Mouse (Mus musculus) adrenal gland, adult 18-20 months (tissue): Measurements from ENCODE around the gene Galnt18. TPM values are rescaled to one million over a fixed set of nuclear protein-coding genes. Genes with fewer than 3 reads are reported as not detected.

Experiments
- DNase-seq, 2 experiments: peaks; one replicate each; pipeline ENCODE4 v3.0.0; 2021 to 2022; ENCODE audit warnings: low spot score in 2 of 2
- total RNA-seq, 2 experiments: library from RNA; stranded (reverse); gene quantifications; 1 replicate in 1 of 2; 2 replicates in 1 of 2; pipeline ENCODE4 v1.2.3; 2021

The Galnt18 gene
- total RNA-seq, 2 experiments from 2014 or later = 13.2 to 16.8 TPM

DNA sequence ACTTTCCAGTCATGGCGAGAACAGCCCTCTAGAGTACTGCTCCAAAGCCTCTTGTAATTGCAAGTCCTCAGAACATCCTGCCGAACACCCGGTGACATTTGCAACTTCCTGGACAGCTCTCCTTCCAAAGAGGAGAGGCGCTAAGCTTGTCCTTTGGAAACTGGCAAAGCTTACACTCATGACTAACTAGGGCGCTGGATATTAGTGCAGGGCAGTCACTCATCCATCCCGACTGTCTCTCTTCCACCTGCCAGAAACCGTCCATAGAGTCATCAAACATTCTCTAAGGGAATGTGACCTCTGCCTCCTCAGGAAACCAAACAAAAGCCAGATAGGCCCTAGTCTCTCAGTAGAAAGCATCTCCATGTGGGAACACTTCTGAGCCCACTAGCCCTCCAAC lies 3.6 kb downstream of the Galnt18 start:
- no peak for DNase-seq

- no peak for DNase-seq
Measured at GRCm38 (mm10) chr7:111772398-111772797, 7.4 kb downstream of the Galnt18 start.

DNA sequence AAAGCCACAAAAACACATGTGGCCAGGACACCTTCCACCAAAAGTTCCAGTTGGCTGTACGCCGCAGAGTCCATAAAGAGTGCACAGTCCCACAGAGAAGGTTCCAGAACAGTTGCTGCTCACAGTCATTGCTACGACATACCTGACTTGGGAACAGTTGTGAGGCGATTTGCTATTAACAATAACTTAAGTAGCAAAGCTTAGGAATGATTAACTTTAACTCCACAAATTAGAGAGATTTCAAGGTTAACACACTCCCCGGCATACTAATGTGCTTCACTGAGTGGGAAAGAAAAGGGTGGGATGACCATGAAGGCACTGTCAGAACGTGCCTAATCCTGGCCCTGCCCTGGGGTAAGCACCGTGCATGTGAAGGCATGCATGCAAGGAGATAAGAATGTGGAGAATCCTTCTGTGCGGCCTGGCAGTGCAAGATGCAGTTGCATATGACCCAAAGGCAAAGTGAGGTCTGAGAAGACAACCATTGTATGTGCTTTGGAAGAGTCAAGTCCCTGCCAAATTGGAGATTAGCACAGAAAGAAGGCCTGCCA lies 8.5 kb downstream of the Galnt18 start:
- DNase-seq = no peak

DNA sequence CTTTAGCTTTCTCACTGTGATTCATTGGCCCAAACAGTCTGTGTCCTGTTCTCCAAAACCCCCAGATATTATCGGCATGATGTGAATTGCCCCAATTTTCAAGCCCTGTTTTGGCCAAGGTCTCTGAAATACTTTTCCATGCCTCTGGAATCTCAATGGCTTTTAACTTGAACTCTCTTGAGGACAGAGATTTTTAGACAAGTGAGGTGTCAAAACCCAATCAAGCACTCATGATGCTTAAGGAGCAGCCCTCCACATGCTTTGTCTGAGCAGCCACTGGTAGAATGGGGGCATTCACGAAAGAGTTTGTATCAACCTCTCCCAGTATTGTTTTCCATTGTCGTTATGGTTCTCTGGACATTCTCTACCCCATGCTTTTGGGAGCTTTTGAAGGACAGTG lies 9.2 kb downstream of the Galnt18 start:
- DNase-seq = no peak

DNA sequence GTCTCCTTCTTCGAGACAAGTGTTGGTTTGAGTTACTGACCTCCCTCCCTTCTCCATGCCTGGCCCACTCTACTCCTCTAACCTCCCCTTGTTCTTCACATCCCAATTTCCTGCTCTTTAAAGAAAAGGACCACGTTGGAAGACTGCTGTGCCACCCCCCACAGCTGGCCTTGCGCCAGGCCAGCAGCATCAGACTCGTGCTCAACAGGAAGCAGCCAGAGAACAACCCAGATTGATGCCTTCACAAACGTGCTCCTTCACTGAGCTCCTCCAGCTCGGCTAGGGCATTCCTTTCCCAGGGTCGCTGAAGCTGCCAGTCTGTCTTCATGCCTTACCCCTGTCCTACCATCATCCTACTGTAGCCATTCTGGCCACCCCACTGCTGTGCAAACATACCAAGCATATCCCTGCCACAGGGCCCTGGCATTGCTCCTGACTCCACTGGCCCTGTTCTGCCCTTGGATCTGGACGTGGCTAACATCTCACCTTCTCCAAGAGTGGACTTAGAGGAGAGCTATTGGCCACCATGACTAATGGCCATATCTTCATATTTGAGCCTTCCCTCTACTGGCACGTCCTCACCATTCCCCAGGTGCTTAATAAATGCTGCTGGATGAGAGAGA lies 13.5 kb downstream of the Galnt18 start:
- DNase-seq = no peak

DNA sequence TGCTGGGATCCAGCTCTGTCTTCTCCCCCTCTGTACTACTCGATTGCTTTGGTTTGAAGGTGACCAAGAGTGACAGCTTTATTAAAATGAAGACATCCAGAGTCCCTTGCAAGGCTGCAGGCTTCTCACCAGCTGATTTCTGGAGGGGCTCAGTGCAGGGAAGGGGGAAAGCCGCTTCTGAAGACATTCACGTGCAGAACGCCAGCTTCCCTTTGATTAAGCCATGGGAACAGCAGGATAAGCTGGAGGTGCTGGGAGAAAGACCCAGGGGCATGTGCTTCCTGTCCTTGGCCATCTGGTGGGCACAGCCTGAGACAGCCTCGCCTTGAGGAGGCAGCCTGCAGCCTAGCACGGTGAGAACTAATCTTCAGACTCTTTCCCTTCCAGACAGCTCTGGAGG lies 17.0 kb downstream of the Galnt18 start:
- no peak for DNase-seq

DNA sequence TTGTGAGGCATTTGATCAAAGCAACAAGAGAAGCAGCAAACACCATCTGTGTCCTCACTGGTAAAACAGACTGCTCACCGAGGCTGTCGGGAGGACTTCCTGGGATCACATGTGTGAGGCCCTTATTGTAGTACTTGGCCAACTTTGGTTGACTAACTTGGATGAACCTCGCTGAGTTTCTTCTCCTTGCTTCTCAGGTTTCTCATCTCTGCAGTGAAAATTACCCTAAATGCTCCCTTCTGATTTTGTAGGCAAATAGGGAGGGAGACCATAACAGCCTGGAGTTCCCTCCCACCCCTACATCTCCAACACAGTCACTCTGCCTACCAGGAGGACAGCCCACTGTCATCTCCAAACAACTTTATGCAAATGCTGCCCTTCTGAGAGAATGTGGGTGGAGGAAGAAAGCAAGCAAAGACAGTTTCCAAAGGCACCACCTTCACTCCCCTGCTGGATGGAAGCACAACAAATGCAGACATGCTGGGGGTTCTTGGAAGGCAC lies 31.2 kb downstream of the Galnt18 start:
- no peak for DNase-seq

- DNase-seq = no peak
Measured at GRCm38 (mm10) chr7:111744770-111745169, 35.0 kb downstream of the Galnt18 start.

DNA sequence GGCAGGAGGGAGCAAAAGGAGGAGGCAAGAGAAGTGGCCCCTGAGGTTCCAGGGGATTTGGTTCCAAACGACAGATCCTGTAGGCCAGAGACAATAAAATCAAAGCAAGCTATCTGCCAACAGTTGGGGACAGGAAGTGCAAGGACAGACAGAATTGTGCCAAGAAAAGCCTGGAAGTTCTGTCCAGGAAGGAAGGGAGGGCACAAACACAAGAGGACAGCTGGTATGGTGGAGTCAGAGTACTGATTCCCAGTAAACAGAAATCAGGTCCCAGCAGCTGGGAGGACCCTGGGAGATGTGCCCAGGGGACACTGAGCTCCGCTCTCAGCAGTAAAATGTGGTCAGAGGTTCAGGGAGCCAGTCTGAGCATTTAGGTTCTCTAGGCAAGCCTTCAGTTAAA lies 38.2 kb downstream of the Galnt18 start:
- DNase-seq = no peak

GRCm38 (mm10) chr7:111740091-111740490 lies 39.7 kb downstream of the Galnt18 start:
- no peak for DNase-seq

GRCm38 (mm10) chr7:111739371-111739765 lies 40.4 kb downstream of the Galnt18 start:
- DNase-seq = no peak

- DNase-seq = no peak
Measured at GRCm38 (mm10) chr7:111738456-111739370, 41.1 kb downstream of the Galnt18 start.

GRCm38 (mm10) chr7:111737426-111737825 lies 42.4 kb downstream of the Galnt18 start:
- DNase-seq = no peak

DNA sequence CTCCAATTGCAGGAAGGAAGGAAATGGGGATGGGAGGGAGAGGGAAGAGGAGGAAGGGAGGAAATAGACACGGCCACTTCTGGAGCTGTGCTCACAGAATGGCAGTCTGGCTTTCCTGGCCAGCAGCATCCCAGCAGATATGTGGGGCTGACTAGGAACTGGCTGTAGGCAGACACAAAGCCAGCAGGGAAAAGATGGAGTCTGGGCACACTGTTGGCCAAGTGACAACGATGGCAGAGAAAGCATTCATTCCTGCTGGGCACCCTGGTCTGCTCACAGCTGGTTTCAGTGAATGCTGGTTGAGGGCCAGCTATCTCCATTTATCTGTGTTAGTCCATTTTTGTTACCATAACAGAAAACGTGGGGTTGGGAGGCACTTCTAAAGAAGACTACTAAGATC lies 43.4 kb downstream of the Galnt18 start:
- no peak for DNase-seq

DNA sequence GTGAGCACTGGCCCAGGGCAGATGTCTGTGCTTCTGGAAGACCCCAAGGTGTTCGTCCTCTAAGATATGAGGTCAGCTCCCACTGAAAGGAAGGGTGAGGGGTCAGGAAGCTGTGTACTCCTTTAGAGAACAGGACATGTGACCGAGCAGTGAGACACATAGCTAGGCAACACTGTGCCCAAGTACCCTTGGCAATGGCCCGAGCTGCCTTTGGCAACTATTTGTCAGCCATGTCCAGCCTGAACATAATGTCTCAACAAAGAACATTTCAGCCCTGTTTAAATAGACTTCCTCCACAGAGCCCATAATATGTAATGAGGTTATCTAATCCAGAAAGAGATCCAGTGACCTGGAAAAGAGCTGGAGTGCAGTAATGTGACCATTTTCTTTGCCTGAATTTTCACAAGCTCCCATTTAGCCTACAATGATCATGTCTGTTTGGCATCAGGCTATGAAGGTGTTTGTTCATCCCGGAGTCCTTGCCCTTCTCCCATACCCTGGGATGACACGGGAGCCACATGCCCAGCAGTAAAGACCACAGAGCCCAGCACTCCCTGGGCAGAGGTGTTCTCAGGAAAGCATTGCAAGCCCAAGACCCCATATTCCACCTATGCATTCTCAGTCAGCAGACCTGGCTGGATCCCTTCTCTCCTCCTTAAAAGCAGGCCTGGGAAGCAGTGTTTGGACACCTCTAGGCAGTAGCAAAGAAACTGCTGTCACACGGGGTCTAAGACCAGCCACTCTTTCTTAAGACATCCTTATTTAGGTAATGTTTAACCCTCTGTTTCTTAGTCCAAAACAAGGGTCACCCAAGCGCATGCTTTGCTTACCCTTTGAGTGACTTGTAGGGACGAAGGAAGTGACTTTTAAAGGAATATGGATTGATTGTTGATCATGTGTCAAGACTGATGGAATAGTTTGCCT lies 49.2 kb downstream of the Galnt18 start:
- no peak for DNase-seq

- DNase-seq = no peak
Measured at GRCm38 (mm10) chr7:111726928-111727327, 52.8 kb downstream of the Galnt18 start.

- no peak for DNase-seq
Measured at GRCm38 (mm10) chr7:111724730-111725129, 55.0 kb downstream of the Galnt18 start.

DNA sequence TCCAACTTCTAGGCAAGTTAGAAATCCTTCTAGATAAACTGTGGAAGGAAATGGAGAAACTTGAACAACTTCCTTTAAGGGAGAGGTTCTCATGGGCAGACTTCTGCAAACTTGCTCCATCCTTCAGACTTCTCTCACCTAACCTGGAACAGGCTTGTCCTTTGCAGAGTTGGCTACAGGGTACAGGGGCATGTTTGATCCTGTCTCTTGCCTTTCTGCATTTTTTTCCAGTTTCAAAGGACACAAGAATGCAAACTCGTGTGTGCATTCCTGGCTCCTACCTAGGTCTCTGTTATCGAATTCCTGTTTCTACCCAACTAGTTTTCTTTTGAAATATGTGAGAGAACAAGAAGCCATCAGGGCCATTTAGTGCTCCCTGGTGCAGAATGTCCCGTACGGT lies 55.8 kb downstream of the Galnt18 start:
- DNase-seq = no peak

GRCm38 (mm10) chr7:111721308-111721698 lies 58.5 kb downstream of the Galnt18 start:
- DNase-seq = no peak

DNA sequence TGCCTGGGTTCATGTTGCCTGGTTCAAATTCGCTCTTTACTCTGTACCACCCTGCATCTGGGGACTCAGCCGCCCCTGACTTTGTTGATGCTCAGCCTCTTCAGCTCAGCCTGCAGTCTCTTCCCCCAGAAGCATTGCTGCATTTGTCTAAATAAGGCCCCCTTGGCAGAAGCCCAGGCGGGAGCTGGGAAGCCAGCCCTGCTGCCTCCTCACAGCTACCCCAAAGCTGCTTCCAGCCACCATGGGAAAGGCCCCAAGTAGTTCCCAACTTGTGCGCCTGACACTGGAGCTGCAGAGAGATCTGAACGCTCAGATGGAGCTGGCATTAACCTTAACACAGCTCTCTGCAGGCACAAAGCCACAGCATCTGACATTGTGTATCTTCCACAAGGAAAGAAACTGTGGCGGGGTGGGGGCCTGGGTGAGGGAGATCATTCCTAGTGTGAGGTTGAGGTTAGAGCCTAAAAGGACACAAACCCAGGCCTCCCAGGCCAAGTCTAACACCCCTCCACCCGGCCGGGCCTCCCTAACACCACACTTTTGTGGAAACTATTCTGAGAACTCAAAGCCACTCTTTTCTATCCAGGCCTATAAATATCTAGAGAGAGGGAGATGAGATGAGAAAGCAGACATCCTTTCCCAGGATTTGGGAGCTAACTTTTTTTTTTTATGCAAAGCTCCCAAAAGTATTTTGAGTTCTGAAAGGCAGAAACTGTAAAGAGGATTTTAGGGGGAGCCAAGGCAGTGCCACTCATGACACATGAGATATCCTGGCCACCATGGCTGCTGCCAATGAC lies 59.1 kb downstream of the Galnt18 start:
- no peak for DNase-seq
